Mouse (Mus musculus): ENCODE measurements around the gene Atp6v0d1. TPM values are rescaled to one million over a fixed set of nuclear protein-coding genes. Genes with fewer than 3 reads are reported as not detected.
A peak's percentile ranks its signal among the peaks of the same experiment; 100 is the strongest.

The Atp6v0d1 gene
- polyA plus RNA-seq, 1 experiment from 2014 or later = 104 TPM

- Histone ChIP-seq H3K27me3 (no peaks in the 10 kb centered on the region), H3K4me2 (replicated peaks) (peak within 1 kb of the TSS; percentile 79), H3K9me3 (replicated peaks) (no peaks in the 10 kb centered on the region), H3K4me1 (peaks cover 24% of the 10 kb centered on the region), H3K4me3 (replicated peaks) (peak within 1 kb of the TSS; percentile 72), H3K27ac (replicated peaks) (peak within 1 kb of the TSS; percentile 89), H3K9ac (peak within 1 kb of the TSS; percentile 92), H3K36me3 (no peaks in the 10 kb centered on the region)
- under 1% methylated on average over 68 of the region's 68 CpGs for WGBS
- peak; percentile 81 for ATAC-seq (ENCODE audit: insufficient number of reproducible peaks, low FRiP score, low TSS enrichment, low read depth)
Observed at GRCm38 (mm10) chr8:105496439-105497180, 69.2 kb downstream of the Atp6v0d1 start, which contains the start of gene Zdhhc1. TSS of gene Zdhhc1 (minus strand) at chr8:105496902.

GRCm38 (mm10) chr8:105495350-105496302 lies 70.2 kb downstream of the Atp6v0d1 start:
- Histone ChIP-seq H3K36me3 (no peaks in the 10 kb centered on the region), H3K9ac (peak overlapping the region; percentile 92; the same call in 1 of the 2 replicates), H3K4me1 (peaks cover 24% of the 10 kb centered on the region), H3K27me3 (no peaks in the 10 kb centered on the region), H3K4me2 (replicated peaks) (peak overlapping the region; percentile 79), H3K4me3 (replicated peaks) (peak overlapping the region; percentile 72), H3K9me3 (replicated peaks) (no peaks in the 10 kb centered on the region), H3K27ac (replicated peaks) (peak overlapping the region; percentile 89)
- 28% methylated on average over 17 of the region's 17 CpGs for WGBS
- ATAC-seq (ENCODE audit: insufficient number of reproducible peaks, low FRiP score, low TSS enrichment, low read depth) = no peak

GRCm38 (mm10) chr8:105494566-105494965 lies 71.3 kb downstream of the Atp6v0d1 start:
- no peak overlapping the region for H3K4me3 ChIP-seq (replicated peaks)
- WGBS = 62% methylated on average over 3 of the region's 3 CpGs
- peaks cover 24% of the 10 kb centered on the region for H3K4me1 ChIP-seq
- H3K4me2 ChIP-seq (replicated peaks) = 0 out of 2 replicates have a peak overlapping the region, but pooled peaks have one; percentile 79
- no peaks in the 10 kb centered on the region for H3K36me3 ChIP-seq
- no peaks in the 10 kb centered on the region for H3K27me3 ChIP-seq
- no peak overlapping the region for H3K9ac ChIP-seq
- H3K27ac ChIP-seq (replicated peaks) = peak overlapping the region; percentile 89
- no peaks in the 10 kb centered on the region for H3K9me3 ChIP-seq (replicated peaks)
- ATAC-seq (ENCODE audit: insufficient number of reproducible peaks, low FRiP score, low TSS enrichment, low read depth) = no peak

- Histone ChIP-seq H3K4me2 (replicated peaks) (no peak overlapping the region), H3K36me3 (no peaks in the 10 kb centered on the region), H3K27ac (replicated peaks) (no peak overlapping the region), H3K4me1 (peaks cover 24% of the 10 kb centered on the region), H3K9me3 (replicated peaks) (no peaks in the 10 kb centered on the region), H3K4me3 (replicated peaks) (no peak overlapping the region), H3K9ac (no peak overlapping the region), H3K27me3 (no peaks in the 10 kb centered on the region)
- no peak for ATAC-seq (ENCODE audit: insufficient number of reproducible peaks, low FRiP score, low TSS enrichment, low read depth)
- 12% methylated on average over 3 of the region's 3 CpGs for WGBS
Observed at GRCm38 (mm10) chr8:105493495-105493894, 72.4 kb downstream of the Atp6v0d1 start.

GRCm38 (mm10) chr8:105489281-105489680 lies 76.6 kb downstream of the Atp6v0d1 start:
- Histone ChIP-seq H3K27ac (replicated peaks) (no peak overlapping the region), H3K36me3 (peaks cover 12% of the 10 kb centered on the region; the same call in 1 of the 2 replicates), H3K9me3 (replicated peaks) (no peaks in the 10 kb centered on the region), H3K4me1 (peaks cover 4% of the 10 kb centered on the region), H3K27me3 (no peaks in the 10 kb centered on the region), H3K4me2 (replicated peaks) (no peak overlapping the region), H3K4me3 (replicated peaks) (no peak overlapping the region), H3K9ac (no peak overlapping the region)
- WGBS = 55% methylated on average over 1 of the region's 1 CpGs
- ATAC-seq (ENCODE audit: insufficient number of reproducible peaks, low FRiP score, low TSS enrichment, low read depth) = no peak

- peaks cover 12% of the 10 kb centered on the region; the same call in 1 of the 2 replicates for H3K36me3 ChIP-seq
- WGBS = 69% methylated on average over 3 of the region's 3 CpGs
- no peak for ATAC-seq (ENCODE audit: insufficient number of reproducible peaks, low FRiP score, low TSS enrichment, low read depth)
Observed at GRCm38 (mm10) chr8:105488082-105488481, 77.8 kb downstream of the Atp6v0d1 start.

GRCm38 (mm10) chr8:105484392-105484791 lies 81.5 kb downstream of the Atp6v0d1 start:
- Histone ChIP-seq H3K27ac (replicated peaks) (peak overlapping the region; percentile 70), H3K36me3 (peaks cover 12% of the 10 kb centered on the region; the same call in 1 of the 2 replicates), H3K9me3 (replicated peaks) (no peaks in the 10 kb centered on the region), H3K9ac (no peak overlapping the region), H3K4me2 (replicated peaks) (no peak overlapping the region), H3K4me1 (peaks cover 32% of the 10 kb centered on the region), H3K4me3 (replicated peaks) (no peak overlapping the region), H3K27me3 (no peaks in the 10 kb centered on the region)
- 25% methylated on average over 2 of the region's 2 CpGs for WGBS
- ATAC-seq (ENCODE audit: insufficient number of reproducible peaks, low FRiP score, low TSS enrichment, low read depth) = no peak

More at GRCm38 (mm10) chr8:105488082-105488481, 77.8 kb downstream of the Atp6v0d1 start:
- no peak overlapping the region for H3K9ac ChIP-seq
- no peak overlapping the region for H3K4me3 ChIP-seq (replicated peaks)
- no peaks in the 10 kb centered on the region for H3K27me3 ChIP-seq
- no peak overlapping the region for H3K4me2 ChIP-seq (replicated peaks)
- H3K4me1 ChIP-seq = peaks cover 16% of the 10 kb centered on the region
- no peaks in the 10 kb centered on the region for H3K9me3 ChIP-seq (replicated peaks)
- no peak overlapping the region for H3K27ac ChIP-seq (replicated peaks)

GRCm38 (mm10) chr8:105484030-105484368 lies 81.8 kb downstream of the Atp6v0d1 start:
- 30% methylated on average over 3 of the region's 3 CpGs for WGBS
- Histone ChIP-seq H3K4me1 (peaks cover 32% of the 10 kb centered on the region), H3K4me3 (replicated peaks) (no peak overlapping the region), H3K9me3 (replicated peaks) (no peaks in the 10 kb centered on the region), H3K27ac (replicated peaks) (peak overlapping the region; percentile 70), H3K9ac (no peak overlapping the region), H3K4me2 (replicated peaks) (no peak overlapping the region), H3K27me3 (no peaks in the 10 kb centered on the region), H3K36me3 (peaks cover 13% of the 10 kb centered on the region; the same call in 1 of the 2 replicates)
- peak; percentile 52; the same call in 1 of the 2 replicates for ATAC-seq (ENCODE audit: insufficient number of reproducible peaks, low FRiP score, low TSS enrichment, low read depth)

GRCm38 (mm10) chr8:105483212-105484029 lies 82.4 kb downstream of the Atp6v0d1 start:
- Histone ChIP-seq H3K4me2 (replicated peaks) (no peak overlapping the region), H3K9me3 (replicated peaks) (no peaks in the 10 kb centered on the region), H3K4me1 (peaks cover 32% of the 10 kb centered on the region), H3K36me3 (peaks cover 18% of the 10 kb centered on the region), H3K27me3 (no peaks in the 10 kb centered on the region), H3K4me3 (replicated peaks) (no peak overlapping the region), H3K9ac (no peak overlapping the region), H3K27ac (replicated peaks) (peak overlapping the region; percentile 70)
- WGBS = 30% methylated on average over 14 of the region's 14 CpGs
- ATAC-seq (ENCODE audit: insufficient number of reproducible peaks, low FRiP score, low TSS enrichment, low read depth) = 0 out of 2 replicates have a peak, but pooled peaks have one; percentile 25

- Histone ChIP-seq H3K36me3 (peaks cover 26% of the 10 kb centered on the region), H3K4me1 (peaks cover 32% of the 10 kb centered on the region), H3K9ac (no peak overlapping the region), H3K9me3 (replicated peaks) (no peaks in the 10 kb centered on the region), H3K27me3 (no peaks in the 10 kb centered on the region), H3K4me2 (replicated peaks) (no peak overlapping the region), H3K27ac (replicated peaks) (no peak overlapping the region), H3K4me3 (replicated peaks) (no peak overlapping the region)
- WGBS = 79% methylated on average over 8 of the region's 8 CpGs
- ATAC-seq (ENCODE audit: insufficient number of reproducible peaks, low FRiP score, low TSS enrichment, low read depth) = no peak
Observed at GRCm38 (mm10) chr8:105482123-105482522, 83.7 kb downstream of the Atp6v0d1 start.
